In genomic region chr1:157038111-157039008, GRCm38 (mm10) we compare ENCODE assay signal across 8 mouse cellular contexts.
DNase-seq lines count a peak whose midpoint lies in the region; ATAC-seq lines count a peak whose summit lies in the region.

No protein-coding gene starts in this region.

- peak overlapping the region; percentile 86 for H3K27ac ChIP-seq in liver, embryonic 16.5 days (ENCODE audit: low read length)

- H3K27me3 ChIP-seq in liver, embryonic 16.5 days (ENCODE audit: control insufficient read depth, insufficient read depth, low read depth, low read length): no peaks in the 10 kb centered on the region

- DNase-seq in heart, adult 11 months: peak; percentile 83
- no peak for DNase-seq in heart, postnatal 10 days
- peak; percentile 57 for DNase-seq in thymus, postnatal 0 days (ENCODE audit: low spot score)
- DNase-seq in thymus, adult 18-20 months: no peak
- peak; percentile 29 for DNase-seq in thymus, postnatal 4 days
- no peak for DNase-seq in retina, postnatal 1 day
- DNase-seq in kidney, postnatal 10 days: no peak

- no peaks in the 10 kb centered on the region for H3K9me3 ChIP-seq in liver, embryonic 16.5 days (replicated peaks; ENCODE audit: control insufficient read depth, low read length)

- intact Hi-C loops in heart, postnatal 10 days (cut with DNase I): no loop called here

- whole genome bisulfite sequencing in liver, embryonic 16.5 days (ENCODE audit: insufficient replicate concordance): 58% methylated on average over 14 of the region's 14 CpGs

- no peaks in the 10 kb centered on the region for H3K36me3 ChIP-seq in liver, embryonic 16.5 days (ENCODE audit: control insufficient read depth, insufficient read depth)

- no peak for ATAC-seq in liver, embryonic 16.5 days (ENCODE audit: low read depth)

- peaks cover 17% of the 10 kb centered on the region for H3K4me1 ChIP-seq in liver, embryonic 16.5 days (ENCODE audit: control insufficient read depth, low read depth, low read length)

- H3K9ac ChIP-seq in liver, embryonic 16.5 days (ENCODE audit: low read depth, low read length): no peak overlapping the region; the same call in 1 of the 2 replicates

- no peak overlapping the region for H3K4me3 ChIP-seq in liver, embryonic 16.5 days (ENCODE audit: low read depth, low read length)

- H3K4me2 ChIP-seq in liver, embryonic 16.5 days (ENCODE audit: low read depth, low read length): peak overlapping the region; percentile 62

Comparison
In these comparisons a context has a peak if more than half of its experiments do, and no peak if none do; other contexts are left out.
1. DNase-seq: peak in heart, adult 11 months (single experiment), thymus, postnatal 0 days (single experiment) and thymus, postnatal 4 days (single experiment); none in heart, postnatal 10 days (0 of 2), thymus, adult 18-20 months (0 of 2), retina, postnatal 1 day (single experiment) and kidney, postnatal 10 days (single experiment).